Mouse (Mus musculus) olfactory bulb, adult 2 months (tissue): Measurements from ENCODE around the gene Fam168b. TPM values are rescaled to one million over a fixed set of nuclear protein-coding genes. Genes with fewer than 3 reads are reported as not detected.

Experiments used
- H3K27ac ChIP-seq: fragments of 200-500 bp; 2 replicates; pipeline ENCODE4 v1.5.1; 2012; ENCODE audit warnings: low read depth, low read length; ENCODE audit not compliant: insufficient read depth
- H3K4me1 ChIP-seq: fragments of 200-500 bp; 2 replicates; pipeline ENCODE4 v1.6.1; 2012; ENCODE audit warnings: low read length; ENCODE audit not compliant: control insufficient read depth, insufficient read depth
- H3K4me3 ChIP-seq: fragments of 200-500 bp; 2 replicates; pipeline ENCODE4 v1.5.1; 2012; ENCODE audit warnings: mild to moderate bottlenecking, low read depth, low read length, moderate library complexity; ENCODE audit not compliant: insufficient read depth
- CTCF ChIP-seq: fragments of 200-500 bp; IDR thresholded peaks from 2 replicates; pipeline ENCODE4 v1.5.1; 2012; ENCODE audit warnings: low read depth, mild to moderate bottlenecking, low read length, moderate library complexity; ENCODE audit not compliant: insufficient read depth
- POLR2A ChIP-seq: fragments of 200-500 bp; IDR thresholded peaks from 2 replicates; pipeline ENCODE4 v1.6.1; 2012; ENCODE audit warnings: mild to moderate bottlenecking, low read depth, low read length, moderate library complexity; ENCODE audit not compliant: insufficient read depth
- WGBS: fragments of 180-500 bp; shearing (Covaris S2); methylation state at CpG from one replicate; pipeline ENCODE4 v1.1.7; 2018; 5-methylcytosine and 5-hydroxymethylcytosine counted together
- polyA plus RNA-seq: library from polyadenylated mRNA; stranded (reverse); fragments of >200 nt; gene quantifications from 2 replicates; pipeline ENCODE4 v1.2.4, GENCODE M21; 2012; ENCODE audit warnings: low replicate concordance; ENCODE audit not compliant: missing spikeins, insufficient read depth, insufficient read length

Fam168b gene
- polyA plus RNA-seq, 1 experiment: 285 TPM

DNA sequence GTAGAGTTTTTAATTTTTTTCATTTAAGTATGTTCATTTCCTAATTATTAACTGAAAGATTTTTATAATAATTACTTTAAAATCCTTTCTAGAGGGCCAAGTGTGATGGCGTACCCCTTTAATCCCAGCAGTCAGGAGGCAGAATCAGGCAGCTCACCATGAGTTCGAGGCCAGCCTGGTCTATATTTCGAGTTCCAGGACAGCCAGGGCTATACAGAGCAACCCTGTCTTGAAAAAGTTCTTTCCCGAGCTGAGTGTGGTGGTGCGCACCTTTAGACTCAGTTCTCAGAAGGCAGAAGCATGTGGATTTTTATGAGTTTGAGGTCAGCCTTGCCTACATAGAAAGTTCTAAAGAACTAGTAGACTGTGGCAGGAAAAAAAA lies 24.7 kb upstream of the Fam168b start:
- 97% methylated on average over 5 of the region's 5 CpGs for WGBS
- Histone ChIP-seq H3K4me3 (no peak overlapping the region), H3K4me1 (peaks cover 9% of the 10 kb centered on the region), H3K27ac (no peak overlapping the region)
- TF ChIP-seq CTCF: no peak
- TF ChIP-seq POLR2A: no peak

DNA sequence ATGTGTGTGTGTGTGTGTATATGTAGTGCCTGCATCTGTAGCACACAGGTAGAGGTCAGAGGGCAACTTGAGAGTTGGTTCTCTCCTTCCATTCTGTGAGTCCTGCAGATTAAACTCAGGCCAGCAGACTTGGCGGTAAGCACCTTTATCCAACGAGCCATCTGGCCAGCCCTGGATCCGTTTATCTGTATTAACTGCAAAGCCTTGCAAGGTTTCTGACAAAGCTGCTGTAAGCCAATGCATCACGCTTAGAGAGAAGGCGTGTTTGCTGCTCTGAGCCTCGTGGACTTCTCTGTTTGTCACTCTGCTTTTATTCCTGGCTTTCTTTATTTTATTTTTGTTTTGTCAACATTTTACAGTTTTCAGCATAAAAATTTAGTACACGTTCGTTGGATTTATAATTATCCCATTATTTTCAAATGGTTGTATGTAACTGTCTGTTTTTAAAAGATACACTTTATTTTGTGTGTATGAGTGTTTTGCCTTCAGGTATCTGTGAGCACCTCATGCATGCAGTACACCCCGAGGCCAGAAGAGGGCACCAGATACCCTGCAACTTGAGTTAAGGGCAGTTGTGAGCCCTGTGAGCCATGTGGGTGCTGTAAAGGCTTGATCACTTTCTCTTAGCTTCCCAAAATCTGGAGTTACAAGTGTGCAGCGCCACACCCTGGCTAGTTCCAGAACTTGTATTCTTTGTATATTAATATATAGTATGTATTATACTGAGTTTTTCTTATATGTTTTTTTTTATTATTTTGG lies 24.1 kb upstream of the Fam168b start:
- WGBS: 62% methylated on average over 10 of the region's 10 CpGs
- peaks cover 12% of the 10 kb centered on the region for H3K4me1 ChIP-seq
- no peak for TF ChIP-seq POLR2A
- TF ChIP-seq CTCF: peak; percentile 48; the same call in 1 of the 2 replicates
- no peak overlapping the region for H3K27ac ChIP-seq
- H3K4me3 ChIP-seq: no peak overlapping the region

DNA sequence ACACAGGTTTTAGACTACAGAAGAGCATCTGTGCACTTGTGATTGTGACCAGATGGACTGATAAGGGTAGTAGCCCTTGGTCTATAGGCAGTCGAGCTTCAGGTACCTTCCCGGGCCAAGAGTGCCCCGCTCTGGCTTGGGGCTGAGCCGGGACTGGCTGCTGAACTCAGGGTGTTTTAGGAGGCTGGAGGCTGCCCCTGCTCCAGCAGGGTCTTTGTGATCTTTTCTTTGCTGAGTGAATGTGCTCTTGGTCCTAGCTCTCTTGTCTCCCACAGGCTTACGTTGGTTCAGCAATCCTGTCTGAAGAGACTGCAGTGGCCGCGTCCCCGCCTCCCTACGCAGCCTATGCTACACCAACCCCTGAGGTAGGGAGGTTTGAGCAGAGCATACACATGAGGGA lies 23.0 kb upstream of the Fam168b start:
- 88% methylated on average over 9 of the region's 9 CpGs for WGBS
- no peak overlapping the region for H3K4me3 ChIP-seq
- no peak overlapping the region for H3K27ac ChIP-seq
- peaks cover 12% of the 10 kb centered on the region for H3K4me1 ChIP-seq
- TF ChIP-seq CTCF (no peak), POLR2A (no peak)

DNA sequence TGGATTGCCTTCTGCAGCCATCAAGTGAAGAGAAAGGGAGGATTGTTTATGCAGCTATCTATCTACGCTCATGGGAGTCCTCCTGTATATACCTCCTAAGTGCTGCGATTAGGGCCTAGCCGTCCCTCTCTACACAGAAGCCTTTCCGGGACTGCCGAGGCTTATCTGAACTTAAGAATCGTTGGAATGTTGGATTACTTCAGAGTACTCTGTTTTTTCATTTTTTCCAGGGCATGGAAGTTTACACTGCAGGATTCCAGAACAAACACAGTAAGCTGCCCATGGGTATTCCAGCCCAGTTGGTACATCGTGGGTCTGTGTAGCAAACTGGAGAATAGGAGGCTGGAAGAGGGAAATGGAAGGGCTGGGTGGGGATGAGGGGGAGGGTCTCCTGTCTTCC lies 21.4 kb upstream of the Fam168b start:
- TF ChIP-seq POLR2A (no peak), CTCF (no peak)
- 87% methylated on average over 7 of the region's 7 CpGs for WGBS
- H3K27ac ChIP-seq: no peak overlapping the region
- H3K4me1 ChIP-seq: peaks cover 12% of the 10 kb centered on the region
- no peak overlapping the region for H3K4me3 ChIP-seq

DNA sequence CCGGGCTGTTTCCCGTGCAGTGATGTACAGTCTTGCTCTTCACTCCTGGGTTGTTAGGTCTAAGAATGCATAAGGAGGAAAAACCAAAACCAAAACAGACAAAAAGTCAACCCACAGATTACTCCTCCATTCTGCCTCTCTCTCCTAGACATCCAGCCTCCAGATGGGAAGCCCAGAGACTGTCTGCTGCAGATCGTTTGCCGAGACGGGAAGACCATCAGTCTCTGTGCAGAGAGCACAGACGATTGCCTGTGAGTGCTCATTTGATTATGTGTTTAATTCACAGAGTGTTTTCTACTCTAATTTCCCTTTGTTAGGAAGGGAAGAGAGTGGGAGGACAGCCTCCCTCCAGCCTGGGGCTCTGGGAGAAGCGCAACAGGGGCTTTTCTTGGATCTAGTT lies 20.5 kb upstream of the Fam168b start:
- whole genome bisulfite sequencing: 45% methylated on average over 7 of the region's 7 CpGs
- Histone ChIP-seq H3K27ac (no peak overlapping the region), H3K4me3 (no peak overlapping the region), H3K4me1 (peaks cover 12% of the 10 kb centered on the region)
- TF ChIP-seq CTCF: no peak
- no peak for TF ChIP-seq POLR2A

DNA sequence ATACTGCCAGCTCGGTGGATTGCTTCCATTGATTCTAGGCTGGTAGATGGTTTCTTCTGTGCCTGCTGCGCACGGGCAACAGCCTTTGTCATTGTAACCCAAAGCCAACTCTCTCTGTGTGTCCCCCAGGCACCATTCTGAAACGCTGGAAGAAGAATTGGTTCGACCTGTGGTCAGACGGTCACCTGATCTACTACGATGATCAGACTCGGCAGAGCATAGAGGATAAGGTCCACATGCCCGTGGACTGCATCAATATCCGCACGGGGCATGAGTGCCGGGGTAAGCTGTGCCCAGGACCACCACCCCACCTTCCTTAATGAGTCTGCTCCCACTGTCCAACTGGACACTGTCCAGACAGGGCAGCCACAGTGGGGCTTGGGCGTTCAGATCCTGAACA lies 20.0 kb upstream of the Fam168b start:
- TF ChIP-seq POLR2A: no peak
- no peak for TF ChIP-seq CTCF
- 91% methylated on average over 13 of the region's 13 CpGs for WGBS
- no peak overlapping the region for H3K27ac ChIP-seq
- no peak overlapping the region for H3K4me3 ChIP-seq
- peaks cover 12% of the 10 kb centered on the region for H3K4me1 ChIP-seq

DNA sequence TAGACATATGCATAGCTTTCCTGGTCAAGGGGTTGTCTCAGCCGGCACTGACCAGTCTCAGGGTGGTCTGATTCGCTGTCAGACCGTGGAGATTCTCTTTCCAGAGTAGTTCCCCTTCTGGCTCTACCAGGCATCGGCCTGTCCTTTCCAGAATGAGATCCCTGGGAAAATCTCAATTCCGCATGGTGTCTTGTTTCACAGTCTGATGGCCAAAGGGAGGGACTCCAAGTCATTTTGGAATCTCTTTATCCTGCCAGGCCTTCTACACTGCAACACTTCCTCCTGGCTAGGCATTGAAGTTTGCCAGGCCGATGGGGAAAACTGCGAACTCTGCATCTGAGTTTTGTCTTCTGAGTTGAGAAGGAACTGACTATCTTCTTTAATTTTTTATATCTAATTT lies 17.3 kb upstream of the Fam168b start:
- TF ChIP-seq CTCF (no peak), POLR2A (no peak)
- H3K27ac ChIP-seq: no peak overlapping the region

DNA sequence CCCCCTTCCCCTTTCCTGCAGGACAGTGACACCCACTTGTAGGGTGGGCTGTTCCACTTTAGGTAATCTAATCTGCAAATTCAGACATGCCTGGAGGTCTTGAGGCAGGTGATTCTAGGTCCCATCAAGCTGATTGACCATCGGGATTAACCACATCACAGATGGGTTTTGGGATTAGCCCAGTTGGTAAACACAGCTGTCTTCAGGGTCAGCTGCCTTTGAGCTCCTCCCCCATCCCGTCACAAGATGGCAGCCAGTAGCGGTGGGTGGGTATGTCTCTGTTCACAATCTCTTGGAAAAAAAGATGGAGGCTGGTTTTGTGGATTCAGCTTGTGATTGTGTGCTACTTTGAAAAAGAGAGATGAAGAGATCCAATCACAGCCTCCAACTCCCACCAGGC lies 16.9 kb upstream of the Fam168b start:
- WGBS: 89% methylated on average over 3 of the region's 3 CpGs
- Histone ChIP-seq H3K27ac (no peak overlapping the region), H3K4me3 (no peak overlapping the region), H3K4me1 (peaks cover 12% of the 10 kb centered on the region)
- no peak for TF ChIP-seq POLR2A
- TF ChIP-seq CTCF: no peak

More for the DNA sequence above, 17.3 kb upstream of the Fam168b start:
- peaks cover 12% of the 10 kb centered on the region for H3K4me1 ChIP-seq
- no peak overlapping the region for H3K4me3 ChIP-seq
- WGBS: 93% methylated on average over 7 of the region's 7 CpGs

DNA sequence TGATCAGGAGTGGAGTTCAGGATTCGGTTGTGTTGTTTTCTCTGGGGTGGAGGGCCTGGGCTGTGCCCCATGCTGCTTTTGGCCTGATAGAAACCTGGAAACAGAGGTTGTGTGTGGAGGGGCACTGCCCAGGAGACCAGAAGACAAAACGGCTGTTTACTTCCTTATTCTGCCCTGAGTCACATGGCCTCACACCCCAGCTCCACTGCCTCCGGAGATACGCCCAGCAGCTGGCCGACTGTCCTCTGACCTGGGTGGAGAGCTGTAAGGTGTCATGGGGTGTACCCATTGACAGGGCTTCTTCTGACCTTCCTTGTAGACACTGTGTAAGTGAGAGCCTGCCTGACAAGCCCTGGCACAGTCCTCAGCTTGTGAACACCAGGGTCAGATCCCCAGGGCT lies 15.8 kb upstream of the Fam168b start:
- Histone ChIP-seq H3K27ac (no peak overlapping the region), H3K4me3 (no peak overlapping the region), H3K4me1 (peaks cover 9% of the 10 kb centered on the region)
- no peak for TF ChIP-seq POLR2A
- no peak for TF ChIP-seq CTCF
- WGBS: 78% methylated on average over 5 of the region's 5 CpGs

DNA sequence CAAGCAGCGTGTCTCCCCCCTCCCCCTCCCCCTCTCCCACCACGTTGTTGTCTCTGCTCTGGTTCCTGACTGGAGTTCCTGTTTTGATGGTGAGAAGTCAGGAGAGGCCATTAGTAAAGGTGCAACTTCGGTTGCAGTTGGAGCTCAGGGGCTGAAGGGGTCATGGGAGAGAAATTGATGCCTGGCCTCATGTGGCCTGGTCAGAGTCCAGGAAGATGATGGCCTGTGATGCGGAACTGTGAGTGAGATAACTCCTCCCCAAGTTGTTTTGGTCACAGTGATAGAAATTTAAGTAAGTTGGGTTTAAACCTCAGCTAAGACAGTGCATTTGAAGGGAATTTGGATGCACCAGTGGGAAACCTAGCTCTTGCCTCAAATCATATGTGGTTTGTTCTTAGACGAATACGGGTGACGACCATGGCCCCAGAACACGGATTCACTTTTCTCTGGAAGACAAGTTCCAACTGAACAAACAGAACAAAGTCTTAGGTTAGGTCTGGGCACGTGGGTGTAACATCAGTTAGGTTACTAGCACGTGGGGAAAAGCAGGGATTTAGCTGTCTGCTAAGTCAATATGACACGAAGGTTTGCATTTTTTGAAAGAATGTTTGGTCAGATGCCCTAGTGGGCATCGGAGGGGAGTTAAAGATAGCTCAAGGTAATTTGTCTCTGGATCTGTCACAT lies 12.3 kb upstream of the Fam168b start:
- TF ChIP-seq POLR2A (no peak), CTCF (no peak)
- 82% methylated on average over 12 of the region's 12 CpGs for WGBS
- Histone ChIP-seq H3K4me3 (no peak overlapping the region), H3K27ac (no peak overlapping the region), H3K4me1 (peaks cover 11% of the 10 kb centered on the region; the same call in 1 of the 2 replicates)
